Comparison of ENCODE assay signal across 8 mouse cellular contexts in genomic region chr8:73353794-73354179, GRCm38 (mm10). TPM values are rescaled to one million over a fixed set of nuclear protein-coding genes. Genes with fewer than 3 reads are reported as not detected.
DNase-seq lines count a peak whose midpoint lies in the region; ATAC-seq and TF ChIP-seq lines count a peak whose summit lies in the region.

No protein-coding gene starts in this region.

- intact Hi-C loops in gastrocnemius, adult 2 months (cut with DNase I), result loop anchor here (1.0 kb wide), 1 partner anchor 120 kb away; no protein-coding TSS in a partner anchor
- intact Hi-C loops in left cerebral cortex, postnatal 14 days (cut with DNase I), result loop anchor here (1.0 to 10.0 kb wide), 5 partner anchors 61 to 1499 kb away; no protein-coding TSS in a partner anchor

- no peak for TF ChIP-seq CTCF in gastrocnemius, adult 2 months (IDR thresholded peaks at IDR 0.05)
- no peak for TF ChIP-seq CTCF in thymus, adult 2 months (IDR thresholded peaks at IDR 0.05; ENCODE audit: borderline replicate concordance, control insufficient read depth, extremely low read depth, insufficient read depth, low read length, poor library complexity)

- no peak for TF ChIP-seq POLR2A in thymus, adult 2 months (IDR thresholded peaks at IDR 0.05; ENCODE audit: control insufficient read depth, extremely low read depth, insufficient read depth, low read length, poor library complexity)

- H3K27me3 ChIP-seq in thymus, adult 2 months (ENCODE audit: control insufficient read depth, insufficient read depth, low read length), result peaks cover 3% of the 10 kb centered on the region; the same call in 1 of the 2 replicates
- H3K27me3 ChIP-seq in liver, embryonic 13.5 days, result peaks cover 48% of the 10 kb centered on the region

- H3K4me2 ChIP-seq in liver, embryonic 13.5 days, result peak overlapping the region; percentile 84

- no peaks in the 10 kb centered on the region for H3K36me3 ChIP-seq in thymus, adult 2 months (ENCODE audit: control insufficient read depth, insufficient read depth, low read length)
- H3K36me3 ChIP-seq in liver, embryonic 13.5 days, result no peaks in the 10 kb centered on the region

- no peak for DNase-seq in gastrocnemius, adult 2 months
- no peak for DNase-seq in gastrocnemius, adult 8-10 months (ENCODE audit: low spot score in 2 of 2)
- no peak for DNase-seq in thymus, adult 2 months
- no peak for DNase-seq in thymus, postnatal 25 days
- DNase-seq in liver, embryonic 13.5 days, result no peak
- DNase-seq in adrenal gland, adult 8-10 months, result no peak
- DNase-seq in left cerebral cortex, postnatal 14 days (ENCODE audit: low spot score in 2 of 2), result no peak
- no peak for DNase-seq in gastrocnemius, postnatal 4 days (ENCODE audit: low spot score in 2 of 2)

- H3K27ac ChIP-seq in gastrocnemius, adult 2 months, result peak overlapping the region; percentile 95
- no peak overlapping the region for H3K27ac ChIP-seq in thymus, adult 2 months (ENCODE audit: control insufficient read depth, insufficient read depth, low read length)
- H3K27ac ChIP-seq in liver, embryonic 13.5 days, result no peak overlapping the region

- peak; percentile 27 for ATAC-seq in liver, embryonic 13.5 days (ENCODE audit: low read depth)

- peak overlapping the region; percentile 85 for H3K4me3 ChIP-seq in gastrocnemius, adult 2 months
- peak overlapping the region; percentile 62 for H3K4me3 ChIP-seq in thymus, adult 2 months (ENCODE audit: control insufficient read depth, insufficient read depth, low read length)
- peak overlapping the region; percentile 70 for H3K4me3 ChIP-seq in liver, embryonic 13.5 days (replicated peaks)

- H3K9ac ChIP-seq in liver, embryonic 13.5 days, result peak overlapping the region; percentile 17; the same call in 1 of the 2 replicates

- WGBS in thymus, adult 2 months, result under 1% methylated on average over 16 of the region's 16 CpGs
- WGBS in liver, embryonic 13.5 days (ENCODE audit: insufficient replicate concordance), result under 1% methylated on average over 16 of the region's 16 CpGs

- no peaks in the 10 kb centered on the region for H3K9me3 ChIP-seq in liver, embryonic 13.5 days (replicated peaks)

- H3K4me1 ChIP-seq in thymus, adult 2 months (replicated peaks; ENCODE audit: control insufficient read depth, insufficient read depth, low read length), result peaks cover 16% of the 10 kb centered on the region
- H3K4me1 ChIP-seq in liver, embryonic 13.5 days (replicated peaks), result peaks cover 16% of the 10 kb centered on the region

RNA-seq across cellular contexts. Expression of gene Large1, which starts 0.4 kb away (rescaled TPM):
- total RNA-seq in gastrocnemius, adult 2 months (2021), result 10 to 100 TPM; 25.3 to 29.6 TPM
- total RNA-seq in gastrocnemius, adult 8-10 months (2022), result 10 to 100 TPM; 22.5 to 33.6 (median 27.7) TPM
- polyA plus RNA-seq in thymus, adult 2 months (2012; rRNA removed), result 3.5 and 4.4 TPM in 2 replicates
- polyA plus RNA-seq in liver, embryonic 13.5 days (2015; fragmentation: Nextera tagmentation; extraction: Ambion mirVana), result 0.67 and 0.75 TPM in 2 replicates
- total RNA-seq in adrenal gland, adult 8-10 months (2022), result 10 to 100 TPM; 27.9 to 31.7 (median 29.1) TPM
- 100 to 1,000 TPM; 157 to 166 TPM for total RNA-seq in left cerebral cortex, postnatal 14 days (2021)
- 10 to 100 TPM; 31.5 to 31.8 TPM for total RNA-seq in gastrocnemius, postnatal 4 days (2021)

Comparison
In these comparisons a context has a peak if more than half of its experiments do, and no peak if none do; other contexts are left out.
1. RNA of gene Large1, which starts 0.4 kb away (total RNA-seq): 157 to 166 TPM in left cerebral cortex, postnatal 14 days; 31.5 to 31.8 TPM in gastrocnemius, postnatal 4 days, 25.3 to 29.6 TPM in gastrocnemius, adult 2 months, 27.9 to 31.7 TPM in adrenal gland, adult 8-10 months and 22.5 to 33.6 TPM in gastrocnemius, adult 8-10 months; every median in the first group is over 4 times any median in the second.
2. Peak in every context shown above with its lines, with median percentiles within 50 percentile points of each other: H3K4me3 ChIP-seq.